ENCODE assay signal across 9 mouse cellular contexts in the genomic region with DNA sequence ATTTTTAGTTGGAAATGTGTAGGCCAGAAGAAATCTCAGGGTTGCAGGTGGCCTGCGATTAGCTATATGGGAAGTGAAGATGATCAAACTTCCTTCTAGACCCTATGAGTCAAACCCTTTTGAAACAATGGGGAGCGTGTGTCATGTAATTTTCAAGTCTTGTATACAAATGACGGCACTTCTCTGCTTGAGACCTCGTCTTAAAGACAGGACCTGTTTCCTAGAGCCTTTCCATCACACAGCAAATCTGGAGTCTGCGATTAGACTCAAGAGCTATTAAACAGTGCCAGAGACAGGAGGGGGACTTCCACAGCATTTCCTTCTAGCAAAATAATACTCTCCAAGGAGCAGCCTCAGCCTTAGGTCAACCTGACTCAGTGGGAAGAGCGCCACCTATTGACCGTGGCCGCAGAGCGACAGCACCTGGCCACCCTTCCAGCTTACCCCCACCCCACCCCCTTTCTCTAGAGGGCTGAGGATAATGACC.
DNase-seq lines count a peak whose midpoint lies in the region; ATAC-seq and TF ChIP-seq lines count a peak whose summit lies in the region.
"Had no signal": no experiment of that assay in that cellular context is flagged by ENCODE, and none has a peak within 500 bp of the region (broad histone marks: within the 10 kb centered on the region; RNA-seq: fewer than 3 reads in every experiment).

No protein-coding gene starts in this region.

- H3K27me3 ChIP-seq in liver, postnatal 0 days (ENCODE audit: insufficient read depth, low read length) = no peaks in the 10 kb centered on the region

- TF ChIP-seq CTCF in bone marrow, adult 2 months (IDR thresholded peaks at IDR 0.05; ENCODE audit: control insufficient read depth, insufficient read depth, low read length) = peak; percentile 84
- TF ChIP-seq CTCF in liver, postnatal 0 days (IDR thresholded peaks at IDR 0.05; ENCODE audit: low read depth) = peak; percentile 79

- H3K9ac ChIP-seq in liver, postnatal 0 days (replicated peaks) = no peak overlapping the region

- ATAC-seq in liver, postnatal 0 days = peak; percentile 68
- ATAC-seq in neutrophil, adult 5-6 weeks (ENCODE audit: extremely low read depth, insufficient number of reproducible peaks, low FRiP score, poor library complexity, severe bottlenecking) = peak; percentile 86

- H3K4me2 ChIP-seq in liver, postnatal 0 days (ENCODE audit: low read depth, low read length) = no peak overlapping the region

- no peaks in the 10 kb centered on the region for H3K9me3 ChIP-seq in liver, postnatal 0 days (ENCODE audit: low read length)

- no peak overlapping the region for H3K4me3 ChIP-seq in bone marrow, adult 2 months (replicated peaks; ENCODE audit: control insufficient read depth, low read depth, low read length)
- no peak overlapping the region for H3K4me3 ChIP-seq in liver, postnatal 0 days (ENCODE audit: low read depth, low read length)
- H3K4me3 ChIP-seq: myocyte had no signal

- WGBS in bone marrow, adult 2 months = 5% methylated on average over 9 of the region's 9 CpGs
- WGBS in liver, postnatal 0 days (ENCODE audit: insufficient replicate concordance) = 25% methylated on average over 9 of the region's 9 CpGs

- TF ChIP-seq EP300 in liver, postnatal 0 days (IDR thresholded peaks at IDR 0.05; ENCODE audit: low read depth) = peak; percentile 36

- peak; percentile 9 for DNase-seq in layer of hippocampus, adult 9-11 months
- DNase-seq in layer of hippocampus, postnatal 36 days = no peak
- peak; percentile 11 to 25 for DNase-seq in gastrocnemius, adult 8-10 months (ENCODE audit: low spot score in 2 of 2)
- peak; percentile 64 for DNase-seq in kidney, adult 11 months
- DNase-seq in liver, postnatal 0 days = peak; percentile 74
- peak; percentile 70 for DNase-seq in urinary bladder, postnatal 14 days (ENCODE audit: low spot score)

- no peak for TF ChIP-seq POLR2A in bone marrow, adult 2 months (IDR thresholded peaks at IDR 0.05; ENCODE audit: borderline replicate concordance, control insufficient read depth, low read depth, low read length)

- H3K27ac ChIP-seq in bone marrow, adult 2 months (ENCODE audit: control insufficient read depth, insufficient read depth, low read depth, low read length, poor library complexity) = no peak overlapping the region
- H3K27ac ChIP-seq in liver, postnatal 0 days (ENCODE audit: low read depth) = no peak overlapping the region

- H3K36me3 ChIP-seq in liver, postnatal 0 days (replicated peaks; ENCODE audit: insufficient read depth, low read length) = no peaks in the 10 kb centered on the region

- no peaks in the 10 kb centered on the region for H3K4me1 ChIP-seq in bone marrow, adult 2 months (ENCODE audit: control insufficient read depth, insufficient read depth, low read length)
- H3K4me1 ChIP-seq in liver, postnatal 0 days (ENCODE audit: insufficient read depth) = no peaks in the 10 kb centered on the region

Comparison
In these comparisons a context has a peak if more than half of its experiments do, and no peak if none do; other contexts are left out.
1. DNase-seq: peak in layer of hippocampus, adult 9-11 months (single experiment), gastrocnemius, adult 8-10 months (2 of 2), kidney, adult 11 months (single experiment), liver, postnatal 0 days (single experiment) and urinary bladder, postnatal 14 days (single experiment); none in layer of hippocampus, postnatal 36 days (0 of 2).